Mouse (Mus musculus) limb, embryonic 15.5 days (tissue): ENCODE measurements around the gene 3110040N11Rik. TPM values are rescaled to one million over a fixed set of nuclear protein-coding genes. Genes with fewer than 3 reads are reported as not detected.
A peak's percentile ranks its signal among the peaks of the same experiment; 100 is the strongest.

ENCODE experiments used
- ATAC-seq: fragments of 200-750 bp; cut with Nextera tagmentation; 2 replicates; pipeline ENCODE4 v1.8.0; 2017; ENCODE audit warnings: low read depth, moderate TSS enrichment; ENCODE audit not compliant: insufficient number of reproducible peaks, low FRiP score, low TSS enrichment
- H3K27ac ChIP-seq: fragments of 300-500 bp; sonication (generic); 2 replicates; pipeline ENCODE4 v1.5.1; 2015; ENCODE audit warnings: moderate library complexity, mild to moderate bottlenecking, inconsistent platforms
- H3K27me3 ChIP-seq: fragments of 300-500 bp; sonication (generic); 2 replicates; pipeline ENCODE4 v1.6.1; 2015; ENCODE audit warnings: inconsistent platforms
- H3K36me3 ChIP-seq: fragments of 300-500 bp; sonication (generic); 2 replicates; pipeline ENCODE4 v1.6.1; 2015; ENCODE audit warnings: inconsistent platforms
- H3K4me1 ChIP-seq: fragments of 300-500 bp; sonication (generic); 2 replicates; pipeline ENCODE4 v1.6.1; 2015; ENCODE audit warnings: inconsistent platforms
- H3K4me2 ChIP-seq: fragments of 300-500 bp; sonication (generic); 2 replicates; pipeline ENCODE4 v1.6.1; 2015; ENCODE audit warnings: mild to moderate bottlenecking, inconsistent platforms
- H3K4me3 ChIP-seq: fragments of 300-500 bp; sonication (generic); 2 replicates; pipeline ENCODE4 v1.5.1; 2015; ENCODE audit warnings: mild to moderate bottlenecking, inconsistent platforms
- H3K9ac ChIP-seq: fragments of 300-500 bp; sonication (generic); 2 replicates; pipeline ENCODE4 v1.6.1; 2015; ENCODE audit warnings: inconsistent platforms
- H3K9me3 ChIP-seq: fragments of 300-500 bp; sonication (generic); 2 replicates; pipeline ENCODE4 v1.6.1; 2016; ENCODE audit warnings: inconsistent platforms
- WGBS: fragments of 180-500 bp; shearing (Covaris S2); methylation state at CpG from one replicate; pipeline ENCODE4 v1.1.7; 2015; 5-methylcytosine and 5-hydroxymethylcytosine counted together
- polyA plus RNA-seq: library from polyadenylated mRNA; unstranded; fragments of >200 nt; fragmentation: Nextera tagmentation; extraction: Ambion mirVana; gene quantifications from 2 replicates; pipeline ENCODE4 v1.2.1, GENCODE M21; 2015

The 3110040N11Rik gene
- polyA plus RNA-seq, 1 experiment from 2014 or later = 57.0 TPM

- H3K9ac ChIP-seq = no peak overlapping the region
- ATAC-seq = no peak
- peaks cover 28% of the 10 kb centered on the region for H3K36me3 ChIP-seq
- H3K4me2 ChIP-seq = no peak overlapping the region
- H3K9me3 ChIP-seq = peaks cover 10% of the 10 kb centered on the region
- H3K27ac ChIP-seq = no peak overlapping the region
- no peak overlapping the region for H3K4me3 ChIP-seq
- no peaks in the 10 kb centered on the region for H3K4me1 ChIP-seq
- H3K27me3 ChIP-seq = no peaks in the 10 kb centered on the region
- 64% methylated on average over 10 of the region's 10 CpGs for WGBS
These were observed 11.5 kb downstream of the 3110040N11Rik start for GRCm38 (mm10) chr7:81777667-81778218.

GRCm38 (mm10) chr7:81775325-81775724 is 14.0 kb downstream of the 3110040N11Rik start:
- H3K4me2 ChIP-seq = no peak overlapping the region
- no peaks in the 10 kb centered on the region for H3K4me1 ChIP-seq
- no peak overlapping the region for H3K4me3 ChIP-seq
- peaks cover 8% of the 10 kb centered on the region for H3K36me3 ChIP-seq
- no peaks in the 10 kb centered on the region for H3K27me3 ChIP-seq
- ATAC-seq = no peak
- 74% methylated on average over 5 of the region's 5 CpGs for WGBS
- no peak overlapping the region for H3K27ac ChIP-seq
- H3K9ac ChIP-seq = no peak overlapping the region
- peaks cover 3% of the 10 kb centered on the region; the same call in 1 of the 2 replicates for H3K9me3 ChIP-seq

GRCm38 (mm10) chr7:81772786-81773539 is 16.3 kb downstream of the 3110040N11Rik start:
- no peak overlapping the region for H3K27ac ChIP-seq
- no peaks in the 10 kb centered on the region for H3K27me3 ChIP-seq
- ATAC-seq = no peak
- no peak overlapping the region for H3K9ac ChIP-seq
- no peaks in the 10 kb centered on the region for H3K9me3 ChIP-seq
- no peaks in the 10 kb centered on the region for H3K36me3 ChIP-seq
- 64% methylated on average over 10 of the region's 10 CpGs for WGBS
- no peak overlapping the region for H3K4me2 ChIP-seq
- H3K4me1 ChIP-seq = no peaks in the 10 kb centered on the region
- no peak overlapping the region for H3K4me3 ChIP-seq

GRCm38 (mm10) chr7:81763110-81763845 is 26.0 kb downstream of the 3110040N11Rik start:
- ATAC-seq = 0 out of 2 replicates have a peak, but pooled peaks have one; percentile 44
- 3% methylated on average over 60 of the region's 60 CpGs for WGBS

GRCm38 (mm10) chr7:81762180-81763109 is 26.8 kb downstream of the 3110040N11Rik start, which contains the start of gene Ramac:
Gene Ramac, plus strand, starts transcription at chr7:81762925.
- H3K4me3 ChIP-seq = peak within 1 kb of the TSS; percentile 99
- no peaks in the 10 kb centered on the region for H3K9me3 ChIP-seq
- H3K4me1 ChIP-seq = peaks cover 3% of the 10 kb centered on the region
- no peaks in the 10 kb centered on the region for H3K36me3 ChIP-seq
- H3K4me2 ChIP-seq = peak within 1 kb of the TSS; percentile 87
- under 1% methylated on average over 55 of the region's 56 CpGs for WGBS
- H3K9ac ChIP-seq = peak within 1 kb of the TSS; percentile 95
- H3K27me3 ChIP-seq = no peaks in the 10 kb centered on the region
- peak; percentile 92 for ATAC-seq
- H3K27ac ChIP-seq = peak within 1 kb of the TSS; percentile 89

More at GRCm38 (mm10) chr7:81763110-81763845, 26.0 kb downstream of the 3110040N11Rik start:
- Histone ChIP-seq H3K4me2 (peak overlapping the region; percentile 87), H3K36me3 (no peaks in the 10 kb centered on the region), H3K27ac (peak overlapping the region; percentile 89), H3K9ac (peak overlapping the region; percentile 95), H3K4me1 (peaks cover 3% of the 10 kb centered on the region), H3K4me3 (peak overlapping the region; percentile 99), H3K9me3 (no peaks in the 10 kb centered on the region), H3K27me3 (no peaks in the 10 kb centered on the region)

- ATAC-seq = no peak
- Histone ChIP-seq H3K27ac (no peak overlapping the region), H3K4me2 (no peak overlapping the region), H3K4me3 (no peak overlapping the region), H3K27me3 (no peaks in the 10 kb centered on the region), H3K9ac (no peak overlapping the region), H3K9me3 (no peaks in the 10 kb centered on the region), H3K36me3 (no peaks in the 10 kb centered on the region), H3K4me1 (no peaks in the 10 kb centered on the region)
- WGBS = 84% methylated on average over 3 of the region's 3 CpGs
These were observed 41.3 kb downstream of the 3110040N11Rik start for GRCm38 (mm10) chr7:81747956-81748355.

GRCm38 (mm10) chr7:81744145-81744544 is 45.1 kb downstream of the 3110040N11Rik start:
- no peak overlapping the region for H3K27ac ChIP-seq
- H3K9ac ChIP-seq = no peak overlapping the region
- no peaks in the 10 kb centered on the region for H3K27me3 ChIP-seq
- H3K9me3 ChIP-seq = no peaks in the 10 kb centered on the region
- no peaks in the 10 kb centered on the region for H3K4me1 ChIP-seq
- no peaks in the 10 kb centered on the region for H3K36me3 ChIP-seq
- ATAC-seq = no peak
- no peak overlapping the region for H3K4me2 ChIP-seq
- WGBS = 50% methylated on average over 4 of the region's 4 CpGs
- no peak overlapping the region for H3K4me3 ChIP-seq

- no peak for ATAC-seq
- no peaks in the 10 kb centered on the region for H3K27me3 ChIP-seq
- WGBS = 91% methylated on average over 7 of the region's 7 CpGs
These were observed 49.3 kb downstream of the 3110040N11Rik start for GRCm38 (mm10) chr7:81740010-81740409.

GRCm38 (mm10) chr7:81738720-81739385 is 50.4 kb downstream of the 3110040N11Rik start:
- Histone ChIP-seq H3K4me3 (no peak overlapping the region), H3K36me3 (no peaks in the 10 kb centered on the region), H3K27me3 (no peaks in the 10 kb centered on the region), H3K27ac (no peak overlapping the region), H3K9ac (no peak overlapping the region), H3K9me3 (no peaks in the 10 kb centered on the region), H3K4me1 (no peaks in the 10 kb centered on the region), H3K4me2 (no peak overlapping the region)
- ATAC-seq = no peak
- WGBS = 79% methylated on average over 8 of the region's 8 CpGs

More at GRCm38 (mm10) chr7:81740010-81740409, 49.3 kb downstream of the 3110040N11Rik start:
- H3K9ac ChIP-seq = no peak overlapping the region
- no peak overlapping the region for H3K4me2 ChIP-seq
- no peaks in the 10 kb centered on the region for H3K4me1 ChIP-seq
- H3K27ac ChIP-seq = no peak overlapping the region
- no peaks in the 10 kb centered on the region for H3K36me3 ChIP-seq
- no peaks in the 10 kb centered on the region for H3K9me3 ChIP-seq
- no peak overlapping the region for H3K4me3 ChIP-seq

- no peaks in the 10 kb centered on the region for H3K9me3 ChIP-seq
- no peaks in the 10 kb centered on the region for H3K27me3 ChIP-seq
- no peaks in the 10 kb centered on the region for H3K36me3 ChIP-seq
- H3K9ac ChIP-seq = no peak overlapping the region
- H3K27ac ChIP-seq = no peak overlapping the region
- no peak overlapping the region for H3K4me3 ChIP-seq
- no peak for ATAC-seq
- no peak overlapping the region for H3K4me2 ChIP-seq
- no peaks in the 10 kb centered on the region for H3K4me1 ChIP-seq
- WGBS = 48% methylated on average over 9 of the region's 9 CpGs
These were observed 53.8 kb downstream of the 3110040N11Rik start for GRCm38 (mm10) chr7:81735300-81736048.
